Mouse (Mus musculus) bone marrow macrophage, adult 2 months (primary cell): Measurements from ENCODE around the gene Epo. TPM values are rescaled to one million over a fixed set of nuclear protein-coding genes. Genes with fewer than 3 reads are reported as not detected.

Source experiments
- H3K27ac ChIP-seq: 2 replicates; pipeline ENCODE4 v1.5.1; 2012; ENCODE audit warnings: low read depth, low read length; ENCODE audit not compliant: insufficient read depth
- H3K4me1 ChIP-seq: 2 replicates; pipeline ENCODE4 v1.6.1; 2012; ENCODE audit warnings: low read length; ENCODE audit not compliant: control insufficient read depth, insufficient read depth
- H3K4me3 ChIP-seq: 2 replicates; pipeline ENCODE4 v1.5.1; 2012; ENCODE audit warnings: mild to moderate bottlenecking, low read length, moderate library complexity; ENCODE audit not compliant: insufficient read depth
- CTCF ChIP-seq: IDR thresholded peaks from 2 replicates; pipeline ENCODE4 v1.5.1; 2012; ENCODE audit warnings: low read depth, mild to moderate bottlenecking, low read length, moderate library complexity
- POLR2A ChIP-seq: IDR thresholded peaks from 2 replicates; pipeline ENCODE4 v1.6.1; 2012; ENCODE audit warnings: mild to moderate bottlenecking, low read depth, low read length, borderline replicate concordance
- polyA plus RNA-seq: library from polyadenylated mRNA; stranded (reverse); fragments of >200 nt; gene quantifications from 2 replicates; pipeline ENCODE4 v1.2.4, GENCODE M21; 2012; ENCODE audit not compliant: missing spikeins, insufficient read depth, insufficient read length

The Epo gene
- polyA plus RNA-seq, 1 experiment = not detected

GRCm38 (mm10) chr5:137529221-137529995 is 3.6 kb downstream of the Epo start:
- H3K4me3 ChIP-seq = no peak overlapping the region
- no peak overlapping the region for H3K27ac ChIP-seq
- TF ChIP-seq CTCF = no peak
- TF ChIP-seq POLR2A = no peak

DNA sequence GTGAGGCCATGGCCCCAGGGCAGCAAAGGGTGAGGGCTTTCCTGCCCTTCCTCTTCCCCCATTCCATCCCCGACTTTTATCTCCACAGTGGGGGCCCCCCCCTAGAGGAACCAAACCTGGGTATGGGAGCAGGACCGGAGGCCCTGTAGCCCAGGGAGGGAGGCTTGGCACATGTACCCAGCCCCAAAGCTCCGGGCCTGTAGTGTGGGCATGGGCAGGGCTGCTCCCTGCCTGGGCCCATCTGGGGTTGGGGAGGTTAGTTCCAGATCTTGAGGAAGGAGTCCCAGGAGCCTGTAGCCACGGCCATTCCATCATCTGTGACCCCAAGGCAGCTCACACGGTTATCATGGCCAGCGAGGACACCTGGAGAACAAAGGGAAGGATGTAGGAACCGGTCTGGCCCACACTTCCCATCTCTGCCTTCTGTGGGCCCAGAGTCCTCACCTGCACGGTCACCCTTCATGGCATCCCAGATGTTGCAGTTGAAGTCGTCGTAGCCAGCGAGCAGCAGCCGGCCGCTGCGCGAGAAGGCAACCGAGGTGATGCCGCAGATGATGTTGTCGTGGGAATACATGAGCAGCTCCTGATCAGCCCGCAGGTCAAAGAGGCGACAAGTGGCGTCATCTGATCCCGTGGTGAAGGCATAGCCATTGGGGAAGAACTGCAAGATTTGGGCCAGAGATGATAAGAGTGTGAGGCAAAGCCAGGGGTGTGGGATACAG is 4.6 kb downstream of the Epo start:
- TF ChIP-seq CTCF (no peak), POLR2A (no peak)
- H3K4me1 ChIP-seq = peaks cover 4% of the 10 kb centered on the region; the same call in 1 of the 2 replicates
- no peak overlapping the region for H3K4me3 ChIP-seq

More at GRCm38 (mm10) chr5:137529221-137529995, 3.6 kb downstream of the Epo start:
- H3K4me1 ChIP-seq = peaks cover 10% of the 10 kb centered on the region

DNA sequence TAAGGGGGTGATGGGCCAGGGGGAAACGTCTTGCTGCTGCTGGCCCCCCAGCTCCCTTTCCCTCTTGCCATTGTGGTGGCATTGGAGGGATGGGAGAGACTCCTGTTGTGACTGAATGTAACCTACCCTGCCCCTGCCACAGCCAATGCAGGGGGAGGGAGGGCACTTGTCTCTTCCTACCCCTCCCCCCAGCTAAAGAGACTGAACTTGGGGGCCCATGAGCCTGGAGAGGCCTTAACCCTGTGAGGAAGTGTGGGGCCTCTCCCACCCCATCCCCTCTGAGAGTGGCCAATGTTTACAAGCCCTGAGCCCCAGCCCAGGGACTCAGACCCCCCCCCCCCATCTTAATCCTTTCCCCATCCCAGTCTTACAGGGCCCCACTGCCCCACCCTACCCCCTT is 5.6 kb downstream of the Epo start:
- Histone ChIP-seq H3K27ac (no peak overlapping the region), H3K4me1 (peaks cover 4% of the 10 kb centered on the region; the same call in 1 of the 2 replicates), H3K4me3 (no peak overlapping the region)
- TF ChIP-seq POLR2A (no peak), CTCF (no peak)

More for the DNA sequence above, 4.6 kb downstream of the Epo start:
- H3K27ac ChIP-seq = no peak overlapping the region

- no peak overlapping the region for H3K4me3 ChIP-seq
- H3K27ac ChIP-seq = no peak overlapping the region
- peaks cover 4% of the 10 kb centered on the region; the same call in 1 of the 2 replicates for H3K4me1 ChIP-seq
- no peak for TF ChIP-seq POLR2A
- TF ChIP-seq CTCF = no peak
Measured at GRCm38 (mm10) chr5:137526192-137526936, 6.7 kb downstream of the Epo start.

- Histone ChIP-seq H3K4me3 (no peak overlapping the region), H3K4me1 (peaks cover 4% of the 10 kb centered on the region; the same call in 1 of the 2 replicates), H3K27ac (no peak overlapping the region)
- TF ChIP-seq POLR2A = no peak
- no peak for TF ChIP-seq CTCF
Measured at GRCm38 (mm10) chr5:137525511-137525910, 7.5 kb downstream of the Epo start.

DNA sequence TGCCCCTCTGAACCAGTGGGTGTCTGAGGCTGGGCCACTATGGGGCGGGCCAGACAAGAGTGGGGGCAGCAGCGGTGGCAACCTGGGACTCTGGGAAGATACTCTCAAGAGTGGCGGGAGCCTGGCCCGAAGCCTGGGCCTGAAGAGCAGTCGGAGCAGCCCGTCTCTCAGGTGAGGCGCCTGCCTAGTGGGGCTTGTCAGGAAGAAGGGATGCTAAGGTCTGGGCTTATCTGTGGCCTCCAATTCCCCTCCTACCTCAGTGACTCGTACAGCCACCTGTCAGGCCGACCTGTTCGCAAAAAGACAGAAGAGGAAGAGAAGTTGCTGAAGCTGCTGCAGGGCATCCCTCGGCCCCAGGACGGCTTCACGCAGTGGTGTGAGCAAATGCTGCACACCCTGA is 8.4 kb downstream of the Epo start:
- Histone ChIP-seq H3K4me3 (no peak overlapping the region), H3K4me1 (no peaks in the 10 kb centered on the region; the same call in 1 of the 2 replicates), H3K27ac (no peak overlapping the region)
- no peak for TF ChIP-seq POLR2A
- no peak for TF ChIP-seq CTCF

- Histone ChIP-seq H3K27ac (no peak overlapping the region), H3K4me1 (no peaks in the 10 kb centered on the region; the same call in 1 of the 2 replicates), H3K4me3 (no peak overlapping the region)
- TF ChIP-seq CTCF (no peak), POLR2A (no peak)
Measured at GRCm38 (mm10) chr5:137524251-137524515, 8.9 kb downstream of the Epo start.

DNA sequence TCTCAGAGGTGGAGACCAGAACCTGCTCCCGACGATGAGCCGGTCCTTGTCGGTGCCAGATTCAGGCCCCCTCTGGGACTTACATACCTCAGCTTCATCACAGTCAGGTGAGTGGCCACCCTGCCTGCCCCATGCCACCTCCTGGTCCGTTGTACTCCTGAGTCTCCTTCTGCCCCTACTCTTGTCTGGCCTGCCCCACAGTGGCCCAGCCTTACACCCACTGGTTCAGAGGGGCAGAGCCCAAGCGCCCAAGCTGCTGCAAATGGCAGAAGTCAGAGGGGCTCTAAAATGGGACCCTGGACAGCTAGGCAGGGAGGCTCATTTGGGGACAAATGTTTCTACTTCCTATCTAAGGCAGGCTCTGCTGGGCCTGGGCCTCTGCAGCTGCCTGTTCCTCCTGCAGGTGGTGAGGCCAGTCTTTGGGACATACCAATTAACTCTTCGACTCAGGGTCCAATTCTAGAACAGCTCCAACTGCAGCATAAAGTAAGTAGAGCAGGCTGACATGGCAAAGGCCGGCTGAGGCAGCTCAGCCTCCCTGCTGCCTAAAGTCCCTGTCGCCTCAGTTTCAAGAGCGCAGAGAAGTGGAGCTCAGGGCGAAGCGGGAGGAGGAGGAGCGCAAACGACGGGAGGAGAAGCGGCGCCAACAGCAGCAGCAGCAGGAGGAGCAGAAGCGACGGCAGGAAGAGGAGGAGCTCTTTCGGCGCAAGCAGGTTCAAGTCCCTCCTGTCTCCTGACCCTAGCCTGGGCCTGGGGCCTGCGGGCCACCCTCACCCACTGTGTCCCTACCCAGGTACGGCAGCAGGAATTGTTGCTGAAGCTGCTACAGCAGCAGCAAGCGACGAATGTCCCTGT is 9.4 kb downstream of the Epo start:
- Histone ChIP-seq H3K4me1 (no peaks in the 10 kb centered on the region; the same call in 1 of the 2 replicates), H3K27ac (no peak overlapping the region), H3K4me3 (no peak overlapping the region)
- TF ChIP-seq CTCF (no peak), POLR2A (no peak)

GRCm38 (mm10) chr5:137522711-137523110 is 10.3 kb downstream of the Epo start:
- Histone ChIP-seq H3K27ac (no peak overlapping the region), H3K4me3 (no peak overlapping the region), H3K4me1 (no peaks in the 10 kb centered on the region; the same call in 1 of the 2 replicates)
- no peak for TF ChIP-seq POLR2A
- no peak for TF ChIP-seq CTCF
